Mouse (Mus musculus) frontal cortex, adult 2 months (tissue): ENCODE measurements around the gene Mylk4. TPM values are rescaled to one million over a fixed set of nuclear protein-coding genes. Genes with fewer than 3 reads are reported as not detected.

Source experiments
- DNase-seq, 2 experiments: peaks; one replicate each; pipeline ENCODE4 v3.0.0; 2022; ENCODE audit warnings: low spot score in 1 of 2; ENCODE audit errors: extremely low spot score in 1 of 2
- polyA plus RNA-seq: library from polyadenylated mRNA; depleted of rRNA; stranded (reverse); fragments of >200 nt; gene quantifications from 2 replicates; pipeline ENCODE4 v1.2.3, GENCODE M21; 2012

Mylk4 gene
- polyA plus RNA-seq, 1 experiment, result 0.26 TPM

GRCm38 (mm10) chr13:32719284-32719683 lies 64.5 kb downstream of the Mylk4 start:
- DNase-seq, result no peak

GRCm38 (mm10) chr13:32717709-32718108 lies 66.0 kb downstream of the Mylk4 start:
- DNase-seq, result no peak

DNA sequence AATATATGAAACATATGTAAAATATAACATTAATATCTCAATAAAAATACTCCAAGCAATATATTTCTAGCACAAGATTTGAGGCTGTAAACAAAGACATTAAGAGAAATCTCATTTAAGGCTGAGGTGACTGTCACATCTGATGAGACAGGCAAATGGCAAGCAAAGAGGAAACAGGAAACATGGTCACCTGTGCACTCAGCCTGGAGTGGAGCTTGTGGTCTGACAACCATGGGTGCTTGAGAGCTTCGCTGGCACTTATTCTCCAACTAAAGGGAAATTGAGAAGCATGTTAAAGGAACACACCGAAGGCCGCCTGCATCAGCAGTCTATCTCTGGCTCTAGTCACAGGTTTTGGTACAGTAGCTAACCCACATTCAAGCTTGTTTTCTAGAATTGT lies 71.2 kb downstream of the Mylk4 start:
- no peak for DNase-seq

DNA sequence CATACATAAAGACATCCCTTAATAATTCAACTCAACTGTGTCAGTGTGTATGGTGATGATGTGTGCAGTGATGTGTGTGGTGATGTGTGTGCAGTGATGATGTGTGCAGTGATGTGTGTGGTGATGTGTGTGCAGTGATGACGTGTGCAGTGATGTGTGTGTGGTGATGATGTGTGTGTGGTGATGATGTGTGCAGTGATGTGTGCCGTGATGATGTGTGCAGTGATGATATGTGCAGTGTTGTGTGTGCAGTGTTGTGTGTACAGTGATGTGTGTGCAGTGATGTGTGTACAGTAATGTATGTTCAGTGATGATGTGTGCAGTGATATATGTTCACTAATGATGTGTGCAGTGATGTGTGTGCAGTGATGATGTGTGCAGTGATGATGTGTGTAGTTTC lies 75.9 kb downstream of the Mylk4 start:
- DNase-seq, result no peak

- no peak for DNase-seq
Observed at GRCm38 (mm10) chr13:32706651-32707288, 77.0 kb downstream of the Mylk4 start.

- DNase-seq, result no peak
Observed at GRCm38 (mm10) chr13:32705315-32705714, 78.4 kb downstream of the Mylk4 start.

GRCm38 (mm10) chr13:32704911-32705310 lies 78.8 kb downstream of the Mylk4 start:
- DNase-seq, result no peak

- no peak for DNase-seq
Observed at GRCm38 (mm10) chr13:32701564-32701963, 82.2 kb downstream of the Mylk4 start.

DNA sequence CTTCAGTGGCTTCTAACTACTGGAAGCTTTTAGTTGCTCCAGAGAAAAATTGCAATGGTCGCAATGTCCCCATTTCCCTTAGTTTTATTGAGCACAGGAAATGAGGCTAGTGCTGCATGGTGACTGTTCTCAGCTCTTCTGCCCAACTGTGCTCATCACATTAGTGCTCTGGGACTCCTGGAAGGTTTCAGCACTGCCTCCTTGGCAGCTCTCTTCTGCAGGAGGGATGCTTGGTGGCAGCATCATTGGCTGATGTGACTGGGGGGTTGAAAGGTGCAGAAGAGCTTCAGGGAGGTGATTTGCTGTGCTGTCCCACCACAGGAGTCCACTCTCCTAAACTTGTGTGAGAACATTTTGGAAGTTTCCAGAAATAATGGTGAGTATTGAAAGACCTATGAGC lies 84.4 kb downstream of the Mylk4 start:
- DNase-seq, result no peak

DNA sequence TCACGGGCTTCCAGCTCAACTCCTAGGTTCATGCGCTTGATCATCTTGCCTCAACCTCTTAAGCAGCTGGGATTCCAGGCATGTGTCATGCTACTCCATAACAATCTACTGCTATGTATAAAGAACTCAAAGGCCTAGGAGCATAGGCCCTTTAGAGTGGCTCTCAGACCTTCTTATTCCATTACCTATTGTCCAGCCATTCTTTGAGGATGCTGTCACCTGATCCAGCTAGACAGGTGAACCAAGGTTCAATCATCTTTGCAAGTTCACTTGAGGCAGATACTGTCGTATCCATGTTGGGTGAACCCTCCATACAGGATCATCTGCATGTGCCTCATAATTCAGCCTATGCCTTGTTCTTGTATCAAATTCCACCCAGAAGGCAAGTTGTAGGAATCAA lies 84.8 kb downstream of the Mylk4 start:
- no peak for DNase-seq

GRCm38 (mm10) chr13:32693886-32694455 lies 89.8 kb downstream of the Mylk4 start:
- no peak for DNase-seq

- no peak for DNase-seq
Observed at GRCm38 (mm10) chr13:32692563-32692962, 91.2 kb downstream of the Mylk4 start.

- DNase-seq, result no peak
Observed at GRCm38 (mm10) chr13:32690279-32690678, 93.5 kb downstream of the Mylk4 start.

GRCm38 (mm10) chr13:32680868-32681515 lies 102.8 kb downstream of the Mylk4 start:
- DNase-seq, result peak; percentile 32 to 86

DNA sequence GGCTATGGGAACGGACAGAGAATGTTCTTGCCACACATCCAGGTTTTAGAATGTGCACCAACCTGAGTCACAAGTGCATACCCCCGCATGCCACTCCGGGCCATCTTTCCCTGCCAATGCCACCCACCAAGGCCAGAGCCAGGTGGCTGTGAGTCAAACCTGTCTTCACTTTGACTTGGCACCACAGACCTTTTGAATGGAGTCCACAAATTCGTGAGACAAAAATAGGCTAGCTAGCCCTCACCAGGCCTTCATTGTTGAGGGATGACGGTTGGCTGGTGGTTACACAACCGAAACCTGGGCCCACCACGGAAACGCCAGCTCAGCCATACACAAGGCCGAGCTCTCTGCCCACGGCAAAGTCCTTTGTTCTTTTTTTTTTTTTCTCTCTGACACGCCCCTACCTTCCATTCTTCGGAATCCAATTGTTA lies 103.6 kb downstream of the Mylk4 start:
- DNase-seq, result no peak

- DNase-seq, result no peak
Observed at GRCm38 (mm10) chr13:32678998-32679397, 104.8 kb downstream of the Mylk4 start.

- no peak for DNase-seq
Observed at GRCm38 (mm10) chr13:32670782-32671181, 113.0 kb downstream of the Mylk4 start.

DNA sequence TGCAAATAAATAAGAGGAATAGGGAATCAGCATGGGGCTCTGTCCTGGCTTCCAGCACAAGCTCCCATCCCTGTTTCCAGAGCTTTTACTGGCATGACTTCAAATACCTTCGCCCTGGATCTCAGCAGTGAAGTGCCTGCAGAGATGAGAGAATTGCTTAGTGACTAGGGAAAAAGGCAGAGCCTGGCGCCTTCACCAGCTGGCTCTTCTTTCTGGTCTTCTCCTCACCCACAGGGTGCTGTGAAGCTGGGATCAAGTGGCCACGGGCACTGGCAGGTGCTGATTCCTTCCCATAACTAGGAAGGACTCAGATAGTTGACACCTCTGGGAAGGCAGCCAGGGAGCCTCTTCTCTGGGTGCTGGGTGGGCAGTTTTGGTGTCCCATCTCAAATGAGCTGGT lies 115.5 kb downstream of the Mylk4 start:
- no peak for DNase-seq

- DNase-seq, result no peak
Observed at GRCm38 (mm10) chr13:32667386-32667785, 116.4 kb downstream of the Mylk4 start.

DNA sequence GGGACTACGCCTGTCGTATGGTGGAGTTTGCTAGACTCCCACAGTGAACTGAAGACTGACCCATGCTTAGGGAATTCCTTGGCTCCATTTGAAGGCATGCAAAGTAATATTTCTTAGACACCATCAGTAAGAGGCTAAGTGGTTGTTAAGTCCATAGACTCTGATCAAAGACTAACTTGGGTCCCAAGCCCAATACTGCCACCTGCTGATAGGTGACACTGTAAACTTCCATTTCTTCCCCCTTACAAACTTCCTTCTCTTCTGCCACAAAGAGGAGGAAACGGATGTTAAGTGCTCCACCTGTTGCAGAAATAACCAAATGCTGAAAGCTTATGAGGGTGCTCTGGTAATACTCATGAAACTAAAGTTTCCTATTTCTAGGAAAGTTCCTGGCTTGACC lies 121.7 kb downstream of the Mylk4 start:
- peak in 1 of 2 experiments; percentile 38 for DNase-seq

DNA sequence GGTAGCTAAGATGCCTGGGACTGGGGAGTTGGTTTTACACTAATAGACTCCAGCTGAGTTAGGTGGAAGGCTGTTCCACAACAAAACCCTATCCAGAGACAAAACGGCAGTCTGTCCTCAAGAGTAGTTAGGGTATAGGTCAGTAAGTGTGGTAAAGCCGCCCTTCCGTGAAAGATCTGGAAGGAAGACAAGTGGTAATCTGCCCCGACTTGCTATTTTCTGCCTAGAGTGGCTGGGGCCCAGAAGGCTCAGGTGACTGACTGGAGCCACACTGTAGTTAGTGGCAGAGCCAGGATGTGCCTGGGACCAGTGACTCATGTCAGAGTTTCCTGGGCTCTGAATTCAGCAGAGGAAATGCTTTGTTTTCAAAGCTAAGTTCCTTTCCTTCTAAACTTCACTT lies 123.5 kb downstream of the Mylk4 start:
- DNase-seq, result no peak

DNA sequence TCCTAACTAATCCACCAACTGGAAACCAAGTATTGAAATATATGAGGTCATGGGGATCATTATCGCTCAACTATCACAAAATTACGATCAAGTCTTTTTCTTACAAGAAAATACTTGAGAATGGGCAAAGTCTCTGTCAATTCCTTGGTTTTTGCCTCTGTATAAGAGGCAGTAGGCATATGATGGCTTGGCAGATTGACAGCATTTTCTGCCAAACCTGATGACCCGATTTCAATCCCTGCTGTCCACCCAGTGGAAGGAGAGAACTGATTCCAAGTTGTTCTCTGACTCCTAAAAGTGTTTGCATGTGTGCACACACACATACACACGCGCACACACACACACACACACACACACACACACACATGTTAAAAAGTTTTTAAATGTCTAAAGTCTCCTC lies 124.5 kb downstream of the Mylk4 start:
- no peak for DNase-seq
